Mouse (Mus musculus) embryo, embryonic 10.5 days (tissue): Measurements from ENCODE around the gene Evx1.

Source experiments
- DNase-seq: peaks from one replicate; pipeline ENCODE4 v3.0.0-alpha.2; 2015; ENCODE audit warnings: low spot score

The Evx1 gene

DNA sequence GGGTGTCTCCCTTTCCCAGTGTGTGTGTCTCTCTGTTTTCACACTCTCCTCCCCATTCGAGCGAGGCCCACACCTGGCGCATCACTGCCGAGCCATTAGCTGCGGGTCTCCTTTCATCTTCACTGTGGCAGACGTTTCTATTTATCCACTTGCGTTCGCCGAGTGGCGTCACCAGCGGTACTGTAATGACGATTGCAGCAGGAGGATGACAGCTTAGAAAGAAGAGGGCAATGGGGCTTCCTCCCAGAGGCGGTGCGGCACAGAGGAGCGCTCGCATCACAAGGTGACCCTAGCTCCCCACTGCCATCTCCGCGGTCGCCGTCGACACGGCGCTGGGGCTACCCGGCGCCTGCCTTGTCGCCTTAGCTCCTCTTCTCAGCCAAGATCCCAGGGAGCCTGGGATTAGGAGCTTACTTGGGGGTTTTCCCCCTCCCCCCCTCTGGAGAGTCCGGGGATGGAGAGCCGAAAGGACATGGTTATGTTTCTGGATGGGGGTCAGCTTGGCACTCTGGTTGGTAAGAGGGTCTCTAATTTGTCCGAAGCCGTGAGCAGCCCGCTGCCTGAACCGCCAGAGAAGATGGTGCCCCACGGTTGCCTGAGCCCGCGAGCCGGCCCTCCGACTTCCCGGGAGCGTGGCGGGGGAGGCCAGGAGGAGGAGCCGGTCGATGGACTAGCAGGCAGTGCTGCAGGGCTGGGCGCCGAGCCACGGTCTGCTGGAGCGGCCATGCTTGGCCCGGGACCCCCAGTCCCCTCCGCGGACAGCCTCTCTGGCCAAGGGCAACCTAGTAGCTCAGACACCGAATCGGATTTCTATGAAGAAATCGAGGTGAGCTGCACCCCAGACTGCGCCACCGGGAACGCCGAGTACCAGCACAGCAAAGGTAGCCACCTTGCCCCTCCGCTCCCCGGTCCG, at the start of gene Evx1:
Gene Evx1 (plus strand): TSS at position 108 of the 913 bp plus-strand sequence.
- peak; percentile 55 for DNase-seq

DNA sequence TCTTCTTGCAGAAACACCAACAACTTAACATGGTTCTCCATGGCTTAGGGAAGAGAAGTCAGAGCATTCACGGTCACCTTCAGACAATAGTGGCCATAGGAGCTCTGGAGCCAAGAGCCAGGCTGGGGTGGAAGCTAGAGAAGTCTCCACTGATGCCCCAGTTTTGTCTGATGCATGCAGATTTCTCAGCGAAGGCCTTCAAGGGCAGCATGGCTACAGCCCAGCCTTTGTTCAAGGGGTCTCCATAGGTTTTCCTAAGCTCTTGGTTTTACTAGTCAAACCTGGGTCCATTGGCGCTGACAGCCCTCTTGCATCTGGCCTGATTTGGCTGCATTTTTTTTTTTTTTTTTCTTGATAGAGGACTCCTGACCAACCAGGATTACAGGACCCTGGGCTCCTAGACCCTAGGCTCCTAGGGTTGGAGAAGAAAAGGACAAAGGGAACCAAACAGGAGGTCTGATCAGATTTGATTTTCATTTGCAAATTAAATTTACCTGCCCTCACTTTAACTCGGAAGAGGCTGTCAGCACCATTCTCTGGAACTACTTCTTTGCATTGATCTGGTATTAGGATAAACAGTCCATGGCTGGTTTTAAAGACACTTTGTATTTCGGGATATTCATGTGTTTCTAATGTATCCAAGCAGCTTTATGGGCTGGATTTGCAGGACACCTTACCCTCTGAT, 49.0 kb upstream of the Evx1 start:
- peak; percentile 46 for DNase-seq

DNA sequence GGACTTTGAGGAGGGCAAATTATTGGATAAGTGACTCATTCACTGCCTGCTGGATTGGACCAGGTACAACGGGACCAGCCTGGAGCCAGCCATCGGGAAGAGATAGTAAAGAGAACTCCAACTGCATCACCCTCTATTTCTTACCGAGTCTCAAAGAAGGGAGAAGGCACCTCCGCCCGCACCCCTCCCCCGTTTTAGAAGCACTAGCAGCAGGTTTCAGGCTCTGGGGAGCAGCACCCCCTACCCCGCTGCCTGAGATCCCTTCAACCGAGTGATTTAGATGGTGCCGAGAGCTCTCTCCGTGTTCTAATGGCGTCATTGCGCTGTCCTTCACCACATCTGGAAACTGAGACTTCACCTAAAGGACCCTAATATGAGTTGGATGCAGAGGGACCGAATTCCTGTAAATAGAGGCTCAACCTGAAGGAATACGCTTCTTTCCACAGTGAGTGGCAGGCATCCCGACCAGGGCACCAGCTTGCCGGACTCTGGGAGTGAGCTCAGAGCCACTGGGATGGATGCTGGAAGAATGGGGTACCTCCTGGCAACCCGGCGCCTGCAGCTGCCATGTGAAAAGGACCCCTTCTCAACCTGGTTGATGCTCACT, 47.9 kb upstream of the Evx1 start:
- DNase-seq: peak; percentile 54

DNA sequence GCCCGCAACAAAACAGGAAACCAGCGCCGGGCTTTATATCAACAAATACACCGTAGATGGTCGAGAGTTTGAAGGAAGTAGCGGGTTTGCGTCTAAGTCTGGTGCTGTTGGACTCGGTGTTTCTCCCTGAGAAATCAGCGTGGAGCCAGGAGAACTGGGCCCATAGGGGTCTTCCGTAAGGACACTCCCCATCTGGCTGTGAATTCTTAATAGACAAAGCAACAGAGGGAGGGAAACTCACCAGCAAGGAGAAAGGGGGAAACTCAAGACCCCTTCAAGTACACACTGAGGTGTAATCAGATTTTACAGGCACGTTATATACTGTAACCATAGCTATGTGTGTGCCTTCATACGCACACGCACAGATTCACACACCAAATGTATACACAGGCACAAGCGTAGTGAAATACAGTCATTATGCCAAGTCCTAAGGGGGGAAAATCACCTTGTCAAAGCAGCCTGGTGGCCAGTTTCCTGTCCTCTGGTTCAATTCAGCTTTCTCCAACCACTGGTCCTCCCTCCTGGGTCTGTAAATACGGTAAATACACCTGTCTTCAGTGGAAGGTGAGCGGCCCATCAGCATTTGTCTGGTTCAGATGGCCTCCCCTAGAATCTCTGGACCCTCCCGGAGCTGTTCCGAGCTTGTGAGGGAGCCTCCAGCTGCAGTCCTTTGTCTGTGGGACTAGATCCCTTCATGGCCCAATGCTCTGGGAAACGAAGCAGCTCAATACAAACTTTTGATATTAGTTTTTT, 47.2 kb upstream of the Evx1 start:
- DNase-seq: peak; percentile 68

DNA sequence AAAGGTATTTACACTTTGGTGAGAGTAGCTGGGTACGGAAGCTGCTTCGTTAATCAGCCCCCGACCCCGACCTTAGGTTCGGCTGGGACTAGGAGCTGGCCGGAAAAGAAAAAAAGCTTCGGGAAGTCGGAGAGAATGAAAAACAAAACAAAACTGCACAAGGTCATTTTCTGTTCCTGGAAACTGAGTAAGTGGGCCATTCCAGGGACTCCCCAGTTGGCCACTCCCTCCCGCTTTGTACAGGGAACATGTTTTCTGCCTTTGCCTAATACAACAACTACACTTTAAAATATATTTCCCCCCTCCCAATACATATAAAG, 46.7 kb upstream of the Evx1 start:
- peak; percentile 56 for DNase-seq

DNA sequence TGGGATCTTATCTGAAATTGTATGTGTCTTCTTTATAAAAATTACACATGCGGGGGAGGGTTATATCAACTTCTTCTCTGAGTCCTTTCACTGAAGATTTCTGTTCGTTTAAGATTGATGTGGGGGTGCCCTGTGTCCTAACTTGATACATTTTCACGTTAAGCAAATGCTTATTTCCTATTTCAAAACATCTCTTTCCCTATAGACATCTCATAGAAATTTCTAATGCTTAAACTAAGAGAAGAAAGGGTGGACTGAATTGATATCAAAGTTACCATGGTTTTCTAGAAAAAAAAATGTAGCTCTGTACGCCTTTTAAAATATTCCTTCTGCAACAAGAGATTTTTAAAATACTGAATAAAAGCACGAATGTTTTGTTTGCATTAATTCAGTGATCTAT, 46.1 kb upstream of the Evx1 start:
- DNase-seq: peak; percentile 52

DNA sequence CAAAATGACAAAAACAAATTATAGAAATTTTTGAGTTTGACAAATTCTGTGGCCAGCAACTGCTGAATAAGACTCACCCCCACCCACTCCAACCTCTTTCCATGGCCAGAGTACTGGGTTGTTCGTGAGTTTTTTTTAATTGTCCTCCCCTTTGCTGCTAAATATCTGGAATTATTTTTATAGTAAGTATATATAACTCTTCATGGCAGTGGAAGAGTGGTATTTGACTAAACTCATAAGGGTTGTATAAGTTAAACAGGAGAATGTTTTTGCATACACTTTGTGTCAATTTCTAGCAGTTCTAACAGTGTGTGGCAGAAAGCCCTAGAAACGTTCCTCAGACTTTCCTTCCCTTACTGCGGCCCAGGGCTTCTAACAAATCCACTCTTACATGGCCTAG, 45.6 kb upstream of the Evx1 start:
- DNase-seq: peak; percentile 54

DNA sequence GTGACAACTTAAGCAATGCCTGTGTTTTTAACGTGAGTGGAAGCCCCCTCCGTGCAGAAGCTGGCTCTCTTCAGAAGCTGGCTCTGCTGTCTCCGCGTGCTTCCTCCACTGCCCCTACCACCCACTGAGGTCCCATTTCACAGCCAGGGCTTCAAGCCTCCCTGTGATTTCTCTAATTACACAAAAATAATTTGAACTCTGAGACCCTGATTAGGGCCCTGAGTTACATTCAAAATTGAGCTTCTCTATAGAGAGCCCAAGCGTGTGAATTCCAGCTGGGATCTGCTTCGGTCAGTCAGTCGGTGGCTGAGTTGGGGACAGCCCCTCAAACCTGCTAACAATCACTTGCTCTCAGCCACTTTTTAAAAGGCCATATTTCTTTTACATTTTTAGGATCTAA, 45.0 kb upstream of the Evx1 start:
- DNase-seq: peak; percentile 45

DNA sequence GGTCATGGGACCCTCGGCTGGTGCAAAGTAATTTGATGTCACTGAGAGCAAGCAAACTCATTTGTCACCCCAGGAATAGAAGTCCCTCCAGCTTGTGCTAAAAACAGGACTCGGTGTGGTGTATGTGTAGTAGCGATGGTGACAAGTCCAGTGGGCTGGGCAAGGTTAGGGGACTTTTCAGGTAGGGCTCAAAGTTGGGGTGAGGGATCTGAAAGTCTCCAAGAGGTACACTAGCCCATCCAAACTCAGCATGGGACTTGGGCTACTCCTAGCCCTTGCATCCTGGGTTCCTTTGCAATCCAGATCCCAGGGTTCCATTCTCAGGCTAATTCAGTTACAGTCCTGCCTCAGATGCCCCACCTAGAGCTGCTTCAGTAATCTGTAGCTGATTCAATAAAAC, 44.5 kb upstream of the Evx1 start:
- DNase-seq: peak; percentile 35

DNA sequence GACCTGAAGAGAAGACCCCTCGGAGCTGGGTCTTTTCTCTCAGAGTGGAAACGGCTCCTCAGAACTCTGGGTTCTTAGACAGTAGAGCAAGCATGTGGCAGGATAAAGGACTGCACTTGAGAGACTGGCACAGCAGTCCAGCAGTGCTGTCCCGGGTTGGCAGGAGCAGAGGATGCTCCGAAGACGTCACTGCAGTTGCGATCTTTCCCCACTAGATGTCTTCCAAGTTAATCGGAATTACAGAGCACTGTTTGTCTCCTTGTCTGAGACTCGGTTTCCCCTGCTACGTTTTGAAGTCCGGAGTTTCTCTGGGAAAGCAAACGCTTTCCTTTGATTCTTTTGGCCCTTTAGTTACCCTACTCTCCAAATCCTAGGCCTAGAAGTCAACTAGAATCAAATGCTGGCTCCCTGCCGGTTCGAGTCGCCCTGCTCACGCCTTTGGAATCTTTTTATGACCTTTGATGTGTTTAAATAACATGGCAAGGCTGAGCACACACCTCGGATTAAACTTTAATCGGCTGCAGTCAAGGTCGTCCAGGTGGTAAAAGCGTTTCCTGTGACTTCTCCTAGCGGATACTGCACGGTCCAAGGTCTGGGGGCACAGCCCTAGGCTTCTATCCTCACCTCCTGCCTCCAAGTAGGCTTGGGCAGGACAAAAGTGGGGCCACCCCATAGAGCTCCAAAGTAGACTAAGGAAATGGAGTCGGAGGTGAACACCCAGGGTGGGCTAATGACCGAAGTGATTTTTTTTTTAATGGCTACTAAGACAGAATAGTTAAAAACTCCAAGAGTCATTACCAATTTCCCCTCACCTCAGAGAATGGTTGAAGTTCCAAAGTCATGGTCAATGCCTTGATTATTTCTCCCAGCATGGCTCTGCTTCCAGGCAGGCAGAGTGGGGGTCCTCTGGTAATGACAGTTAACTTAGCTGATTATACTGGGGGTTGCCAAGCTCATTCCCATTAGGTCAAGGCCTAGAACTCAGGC, 42.5 kb upstream of the Evx1 start:
- peak; percentile 88 for DNase-seq

DNA sequence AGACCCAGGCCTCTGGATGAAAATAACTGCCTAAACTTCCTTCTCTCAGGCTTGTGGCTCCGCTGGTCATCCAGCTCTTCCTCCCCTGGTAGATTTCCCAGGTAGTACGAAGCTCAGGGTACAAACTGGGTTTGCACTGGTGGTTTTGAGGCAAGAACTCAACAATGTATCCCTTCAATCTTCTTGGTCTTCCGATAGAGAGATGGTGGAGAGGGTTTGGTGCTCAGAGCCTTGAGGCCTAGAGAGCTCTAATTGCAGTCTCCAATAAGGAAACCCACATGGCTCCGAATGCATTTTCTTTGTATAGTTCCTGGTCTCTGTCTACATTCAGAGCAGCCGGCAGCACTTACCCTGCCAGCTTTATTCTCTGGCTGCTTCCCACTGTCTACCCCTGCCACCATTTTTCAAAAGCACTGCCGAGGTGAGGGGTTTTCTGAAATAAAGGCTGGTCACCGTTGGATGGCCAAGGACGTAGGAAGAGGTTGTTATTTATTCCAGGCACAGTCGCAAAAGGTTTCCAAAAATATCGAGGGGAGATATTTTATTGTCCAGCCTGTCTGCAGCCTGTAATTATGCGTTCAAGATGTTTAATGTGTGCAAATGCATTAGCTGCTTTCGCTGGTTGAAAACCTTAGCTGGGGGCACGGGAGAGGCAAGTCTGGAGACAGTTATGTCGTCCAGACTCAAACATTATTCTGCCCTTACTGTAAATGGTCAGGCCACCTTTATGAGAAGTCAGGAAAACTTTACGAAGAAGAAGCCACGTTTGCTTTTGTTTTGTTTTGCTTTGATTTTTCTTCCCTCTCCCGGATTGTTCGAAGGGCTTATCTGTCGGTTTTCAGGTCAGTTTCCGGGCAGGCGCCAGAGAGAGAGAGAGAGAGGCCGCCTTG, 40.3 kb upstream of the Evx1 start:
- DNase-seq: peak; percentile 40

DNA sequence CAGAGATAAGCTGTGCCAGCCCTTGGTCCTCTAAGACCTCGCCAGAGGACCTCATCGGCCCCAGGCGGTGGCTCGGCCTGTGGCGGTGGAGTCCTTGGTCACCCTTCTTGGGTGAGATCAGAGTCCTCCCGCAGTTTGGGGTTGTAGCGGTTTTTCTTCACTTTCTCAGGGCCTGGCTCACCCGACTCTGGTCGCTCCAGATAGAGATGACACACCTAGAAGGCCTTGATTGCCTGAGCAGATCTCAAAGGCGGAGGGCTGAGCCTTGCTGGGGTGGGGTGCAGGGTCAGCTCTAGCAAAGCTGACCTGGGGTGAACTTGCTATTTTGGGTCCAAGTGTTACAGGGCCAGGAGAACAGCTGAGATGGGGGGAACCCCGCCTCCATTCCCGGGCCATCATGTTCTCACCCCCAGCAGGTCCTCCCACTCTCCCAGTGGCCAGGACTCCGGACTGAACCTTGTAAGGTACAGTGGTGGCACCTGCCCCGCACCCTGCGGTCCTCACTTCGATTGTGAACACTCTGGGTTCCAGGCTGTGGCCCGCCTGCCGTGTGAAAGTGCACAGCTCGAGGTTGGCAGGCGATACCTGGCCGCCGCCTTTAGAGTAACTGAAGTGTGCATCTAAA, 39.5 kb upstream of the Evx1 start:
- DNase-seq: peak; percentile 55

DNA sequence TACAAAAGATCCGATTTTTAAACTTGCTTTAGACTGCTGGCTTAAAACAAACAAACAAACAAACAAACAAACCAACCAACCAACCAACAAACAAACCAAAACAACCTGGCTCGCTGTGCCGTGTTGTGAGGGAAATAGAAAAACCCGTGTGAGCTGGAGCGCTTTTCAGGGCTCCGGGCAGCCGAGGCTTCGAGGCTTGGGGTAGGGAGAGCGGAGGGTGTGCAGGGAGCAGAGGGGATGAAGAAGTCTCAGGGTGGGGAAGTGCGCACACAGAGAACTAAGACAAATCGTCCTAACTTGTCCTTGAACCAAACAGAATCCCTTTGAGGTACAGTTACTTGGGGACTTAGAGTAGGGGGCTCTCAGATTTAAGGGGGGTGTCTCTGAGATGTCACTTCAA, 38.7 kb upstream of the Evx1 start:
- peak; percentile 33 for DNase-seq

DNA sequence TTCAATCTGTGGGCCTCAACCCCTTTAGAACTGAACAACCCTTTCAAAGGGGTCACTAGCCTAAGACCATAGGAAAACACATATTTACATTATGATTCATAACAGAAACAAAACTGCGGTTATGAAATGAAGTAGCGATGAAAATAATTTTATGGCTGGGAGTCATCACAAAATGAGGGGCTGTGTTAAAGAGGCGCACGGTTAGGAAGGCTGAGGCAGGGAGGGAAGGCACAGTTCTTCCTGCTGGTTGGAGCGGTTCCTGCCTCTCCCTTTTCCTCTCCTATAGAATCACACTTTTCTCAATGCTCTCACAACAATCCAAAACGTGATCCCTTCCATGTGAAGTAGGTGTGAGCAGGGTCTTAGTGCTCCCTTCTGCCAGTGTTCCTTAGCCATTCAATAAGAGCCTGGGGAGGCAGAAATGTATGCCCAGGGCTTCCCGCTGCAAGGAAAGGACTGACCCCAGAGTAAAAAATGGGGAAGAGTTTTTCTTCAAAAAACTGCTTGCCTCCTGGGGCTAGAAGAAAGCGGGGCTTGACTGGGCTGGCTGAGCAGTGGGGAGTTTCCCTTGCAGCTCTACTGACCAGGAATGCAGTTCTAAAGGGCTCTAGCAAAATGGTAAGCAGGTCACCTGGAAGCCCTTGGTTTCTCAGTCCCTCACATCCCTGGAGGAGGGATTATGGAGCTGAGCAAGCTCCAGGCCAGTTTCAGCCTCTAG, 37.6 kb upstream of the Evx1 start:
- peak; percentile 25 for DNase-seq

DNA sequence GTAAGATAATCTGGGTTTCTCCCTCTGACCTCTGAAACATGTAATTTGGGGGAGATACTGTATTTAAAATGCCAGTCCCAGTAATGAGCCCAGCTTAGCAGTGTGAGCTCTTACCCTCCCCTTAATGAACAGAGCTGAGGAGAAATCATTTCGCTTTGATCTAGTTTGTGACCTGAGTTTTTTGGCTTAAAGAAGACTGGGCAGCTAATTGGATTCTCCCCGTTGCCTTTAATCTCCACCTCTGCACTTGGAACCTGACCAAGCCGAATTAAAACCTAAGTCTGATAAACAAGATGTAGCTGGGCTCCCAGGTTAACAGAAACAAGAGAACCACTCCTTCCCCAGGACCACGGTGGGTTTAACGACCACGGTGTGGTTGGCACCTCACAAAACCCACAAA, 36.9 kb upstream of the Evx1 start:
- peak; percentile 34 for DNase-seq

DNA sequence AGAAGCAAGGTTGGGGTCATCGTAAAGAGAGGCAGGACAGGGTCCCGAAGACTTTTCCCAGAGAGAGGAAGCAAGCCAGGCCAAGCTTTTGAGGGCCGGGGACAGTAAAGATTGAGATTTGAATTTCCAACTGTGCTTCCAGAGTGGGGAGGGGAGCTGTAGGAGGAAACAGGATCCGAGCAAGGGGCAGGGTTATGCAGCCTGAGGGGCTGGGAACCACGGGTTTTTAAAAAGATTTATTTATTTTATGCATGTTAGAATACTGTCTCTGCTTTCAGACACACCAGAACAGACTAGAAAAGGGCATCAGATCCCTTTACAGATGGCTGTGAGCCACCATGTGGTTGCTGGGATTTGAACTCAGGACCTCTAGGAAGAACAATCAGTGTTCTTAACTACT, 36.4 kb upstream of the Evx1 start:
- no peak for DNase-seq

DNA sequence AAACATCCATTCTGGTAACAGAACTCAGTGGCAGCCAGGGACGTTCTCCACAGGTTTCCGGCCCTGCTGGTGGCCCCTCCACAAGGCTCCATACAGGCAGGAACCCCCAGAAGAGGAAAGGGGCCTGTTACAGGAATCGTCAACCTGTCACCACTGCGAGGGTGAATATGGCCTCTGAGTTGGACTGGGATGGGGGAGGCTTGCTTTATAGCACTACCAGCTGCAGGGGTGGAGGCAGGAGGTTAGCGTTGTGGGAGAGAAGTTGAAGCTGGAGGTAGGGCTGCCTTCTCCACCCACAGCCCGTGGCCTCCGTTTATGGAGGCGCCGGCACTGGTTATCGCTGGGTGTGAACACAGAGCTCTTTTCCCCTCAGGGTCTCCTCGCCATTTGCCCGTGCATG, 32.2 kb upstream of the Evx1 start:
- DNase-seq: no peak

DNA sequence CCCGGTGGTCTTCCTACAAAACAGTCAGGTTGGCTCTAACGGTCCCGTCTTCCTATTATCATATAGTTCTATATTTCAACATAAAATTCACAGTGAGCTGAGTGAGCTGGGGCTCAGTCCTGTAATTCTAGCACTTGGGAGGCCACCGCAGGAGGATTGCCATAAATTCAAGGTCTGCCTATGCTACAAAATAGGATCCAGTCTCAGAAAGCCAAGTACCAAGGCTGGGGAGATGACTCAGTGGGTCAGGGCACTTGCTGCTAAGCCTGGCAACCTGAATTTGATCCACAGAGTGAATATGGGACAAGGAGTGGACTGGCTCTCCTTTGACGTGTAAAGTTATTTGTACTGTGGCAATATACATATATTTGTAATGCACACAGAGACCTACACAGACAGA, 29.4 kb upstream of the Evx1 start:
- DNase-seq: no peak

DNA sequence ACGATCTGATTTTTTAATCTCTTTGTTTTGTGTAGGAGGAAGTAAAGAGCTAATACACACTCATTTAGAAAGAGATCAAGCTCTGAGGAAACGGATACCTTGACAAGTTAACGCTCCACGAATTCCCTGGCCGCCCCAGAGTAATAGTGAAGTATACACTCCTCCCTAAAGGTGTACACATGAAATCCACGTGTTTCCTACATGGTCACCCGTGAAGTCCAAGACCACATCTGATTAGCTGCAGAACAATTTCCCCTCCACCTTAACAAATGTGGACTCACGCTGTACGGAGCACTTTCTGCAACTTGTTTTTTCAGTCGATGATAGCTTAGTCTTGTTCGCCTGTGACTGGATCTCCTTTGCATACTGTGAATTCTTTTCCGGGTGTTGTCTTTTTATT, 23.1 kb upstream of the Evx1 start:
- DNase-seq: peak; percentile 45
